Mouse (Mus musculus) thymus, adult 2 months (tissue): ENCODE data around the gene Grin1.

Source experiments
- CTCF ChIP-seq: fragments of 200-500 bp; IDR thresholded peaks from 2 replicates; pipeline ENCODE4 v1.5.1; 2012; ENCODE audit warnings: mild to moderate bottlenecking, control low read depth, low read length, moderate library complexity, borderline replicate concordance; ENCODE audit not compliant: control insufficient read depth, poor library complexity, insufficient read depth; ENCODE audit errors: extremely low read depth
- POLR2A ChIP-seq: fragments of 200-500 bp; IDR thresholded peaks from 2 replicates; pipeline ENCODE4 v1.6.1; 2012; ENCODE audit warnings: mild to moderate bottlenecking, low read length, control low read depth, moderate library complexity; ENCODE audit not compliant: control insufficient read depth, poor library complexity, insufficient read depth; ENCODE audit errors: extremely low read depth

GRCm38 (mm10) chr2:25290816-25291130 lies 28.2 kb downstream of the Grin1 start:
- TF ChIP-seq CTCF (no peak), POLR2A (no peak)
